Mouse (Mus musculus) brain, embryonic 14.5 days (tissue): ENCODE measurements at regions not wholly inside any gene's neighbourhood (a gene's known extent, or its start where the extent isn't known, plus 50 kb on each side); places are given as distances from the start of the nearest gene placed in this dataset.

Source experiments
- DNase-seq: peaks from one replicate; pipeline ENCODE4 v3.0.0-alpha.2; 2011; ENCODE audit warnings: low read depth
- CTCF ChIP-seq: fragments of 200-500 bp; IDR thresholded peaks from 2 replicates; pipeline ENCODE4 v1.5.1; 2012; ENCODE audit warnings: inconsistent platforms, mild to moderate bottlenecking, moderate library complexity, borderline replicate concordance; ENCODE audit not compliant: insufficient read depth, insufficient read length; ENCODE audit errors: extremely low read depth
- POLR2A ChIP-seq: fragments of 200-500 bp; IDR thresholded peaks from 2 replicates; pipeline ENCODE4 v1.6.1; 2012; ENCODE audit warnings: mild to moderate bottlenecking, inconsistent platforms, borderline replicate concordance; ENCODE audit not compliant: poor library complexity, insufficient read depth, insufficient read length, severe bottlenecking; ENCODE audit errors: extremely low read depth

GRCm38 (mm10) chr15:13367291-13367954, 193.9 kb upstream of the Cdh6 start:
- no peak for DNase-seq
- TF ChIP-seq POLR2A (no peak), CTCF (no peak)

GRCm38 (mm10) chr15:13366606-13367005, 193.1 kb upstream of the Cdh6 start:
- no peak for TF ChIP-seq POLR2A
- no peak for TF ChIP-seq CTCF
- no peak for DNase-seq

GRCm38 (mm10) chr15:13360741-13361140, 187.3 kb upstream of the Cdh6 start:
- no peak for TF ChIP-seq POLR2A
- TF ChIP-seq CTCF, result no peak
- no peak for DNase-seq

GRCm38 (mm10) chr15:13359026-13359425, 185.6 kb upstream of the Cdh6 start:
- TF ChIP-seq POLR2A, result no peak
- TF ChIP-seq CTCF, result no peak
- DNase-seq, result no peak

- DNase-seq, result no peak
- TF ChIP-seq POLR2A (no peak), CTCF (no peak)
Observed at GRCm38 (mm10) chr15:13350321-13350720, 176.8 kb upstream of the Cdh6 start.

- TF ChIP-seq POLR2A (no peak), CTCF (no peak)
- no peak for DNase-seq
Observed at GRCm38 (mm10) chr15:13336392-13336791, 162.9 kb upstream of the Cdh6 start.

- TF ChIP-seq POLR2A, result no peak
- no peak for TF ChIP-seq CTCF
- no peak for DNase-seq
Observed at GRCm38 (mm10) chr15:13324439-13324838, 151.0 kb upstream of the Cdh6 start.

GRCm38 (mm10) chr15:13320599-13321348, 147.3 kb upstream of the Cdh6 start:
- TF ChIP-seq POLR2A, result no peak
- TF ChIP-seq CTCF, result no peak
- DNase-seq, result peak; percentile 69

GRCm38 (mm10) chr15:13304562-13304961, 131.1 kb upstream of the Cdh6 start:
- peak; percentile 64 for DNase-seq

GRCm38 (mm10) chr15:13303456-13303855, 130.0 kb upstream of the Cdh6 start:
- DNase-seq, result no peak
- TF ChIP-seq POLR2A (no peak), CTCF (no peak)

More at GRCm38 (mm10) chr15:13304562-13304961, 131.1 kb upstream of the Cdh6 start:
- no peak for TF ChIP-seq CTCF
- no peak for TF ChIP-seq POLR2A

GRCm38 (mm10) chr15:13302672-13303071, 129.2 kb upstream of the Cdh6 start:
- DNase-seq, result no peak
- TF ChIP-seq POLR2A (no peak), CTCF (no peak)

- TF ChIP-seq CTCF, result no peak
- TF ChIP-seq POLR2A, result no peak
- peak; percentile 60 for DNase-seq
Observed at GRCm38 (mm10) chr15:13296967-13297366, 123.5 kb upstream of the Cdh6 start.

GRCm38 (mm10) chr15:13289064-13289463, 115.6 kb upstream of the Cdh6 start:
- no peak for TF ChIP-seq POLR2A
- no peak for TF ChIP-seq CTCF
- peak; percentile 56 for DNase-seq

- TF ChIP-seq CTCF (no peak), POLR2A (no peak)
- DNase-seq, result peak; percentile 67
Observed at GRCm38 (mm10) chr15:13287878-13288277, 114.4 kb upstream of the Cdh6 start.

GRCm38 (mm10) chr15:13285355-13285754, 111.9 kb upstream of the Cdh6 start:
- DNase-seq, result peak; percentile 91
- TF ChIP-seq POLR2A (no peak), CTCF (no peak)

GRCm38 (mm10) chr15:13284219-13284618, 110.7 kb upstream of the Cdh6 start:
- DNase-seq, result peak; percentile 92
- TF ChIP-seq POLR2A, result no peak
- TF ChIP-seq CTCF, result no peak
